Mouse (Mus musculus) kidney, postnatal 14 days (tissue): Measurements from ENCODE around the gene Mthfsl.
"Not testable (repeated sequence)": the region's sequence is repeated elsewhere in the genome, so short reads cannot be mapped to it uniquely, and the experiment has no call there.

Source experiments
- DNase-seq: peaks from one replicate; pipeline ENCODE4 v3.0.0; 2022; ENCODE audit warnings: mixed read lengths

Gene Mthfsl

GRCm38 (mm10) chr9:88719989-88720537 lies at the start of gene Mthfsl:
Gene Mthfsl (minus strand): TSS chr9:88720296.
- DNase-seq = peak; percentile 41

- DNase-seq = not testable (repeated sequence)
Observed at GRCm38 (mm10) chr9:88769470-88769869, 49.4 kb upstream of the Mthfsl start.

GRCm38 (mm10) chr9:88746687-88747086 lies 26.6 kb upstream of the Mthfsl start:
- peak; percentile 32 for DNase-seq

- DNase-seq = not testable (repeated sequence)
Observed at GRCm38 (mm10) chr9:88746046-88746445, 25.9 kb upstream of the Mthfsl start.

GRCm38 (mm10) chr9:88735289-88735688 lies 15.2 kb upstream of the Mthfsl start:
- not testable (repeated sequence) for DNase-seq

- DNase-seq = not testable (repeated sequence)
Observed at GRCm38 (mm10) chr9:88733182-88733581, 13.1 kb upstream of the Mthfsl start.

- not testable (repeated sequence) for DNase-seq
Observed at GRCm38 (mm10) chr9:88732334-88732733, 12.2 kb upstream of the Mthfsl start.

- DNase-seq = not testable (repeated sequence)
Observed at GRCm38 (mm10) chr9:88731728-88732127, 11.6 kb upstream of the Mthfsl start, which contains the start of gene Bcl2a1d. Gene Bcl2a1d (minus strand): TSS chr9:88731914.

GRCm38 (mm10) chr9:88728311-88728710 lies 8.2 kb upstream of the Mthfsl start:
- DNase-seq = not testable (repeated sequence)

GRCm38 (mm10) chr9:88721628-88722027 lies 1.5 kb upstream of the Mthfsl start:
- DNase-seq = not testable (repeated sequence)

GRCm38 (mm10) chr9:88719073-88719921 lies 799 bp downstream of the Mthfsl start:
- DNase-seq = peak; percentile 30

- not testable (repeated sequence) for DNase-seq
Observed at GRCm38 (mm10) chr9:88718593-88718992, 1.5 kb downstream of the Mthfsl start.

GRCm38 (mm10) chr9:88718140-88718539 lies 2.0 kb downstream of the Mthfsl start:
- DNase-seq = peak; percentile 50

- peak; percentile 47 for DNase-seq
Observed at GRCm38 (mm10) chr9:88714515-88714914, 5.6 kb downstream of the Mthfsl start.

GRCm38 (mm10) chr9:88712164-88712749 lies 7.8 kb downstream of the Mthfsl start:
- peak; percentile 28 for DNase-seq

GRCm38 (mm10) chr9:88710910-88711438 lies 9.1 kb downstream of the Mthfsl start:
- DNase-seq = not testable (repeated sequence)

GRCm38 (mm10) chr9:88710439-88710838 lies 9.7 kb downstream of the Mthfsl start:
- not testable (repeated sequence) for DNase-seq

GRCm38 (mm10) chr9:88709794-88710193 lies 10.3 kb downstream of the Mthfsl start:
- DNase-seq = not testable (repeated sequence)

- no peak for DNase-seq
Observed at GRCm38 (mm10) chr9:88709304-88709703, 10.8 kb downstream of the Mthfsl start.

GRCm38 (mm10) chr9:88706700-88707099 lies 13.4 kb downstream of the Mthfsl start:
- no peak for DNase-seq

GRCm38 (mm10) chr9:88705157-88705556 lies 14.9 kb downstream of the Mthfsl start:
- not testable (repeated sequence) for DNase-seq

- DNase-seq = not testable (repeated sequence)
Observed at GRCm38 (mm10) chr9:88698746-88699145, 21.4 kb downstream of the Mthfsl start.

- DNase-seq = not testable (repeated sequence)
Observed at GRCm38 (mm10) chr9:88691307-88691706, 28.8 kb downstream of the Mthfsl start.
